Mouse (Mus musculus) intestine, embryonic 14.5 days (tissue): ENCODE data around the gene Kcnc2. TPM values are rescaled to one million over a fixed set of nuclear protein-coding genes. Genes with fewer than 3 reads are reported as not detected.

Experiments
- ATAC-seq: fragments of 200-750 bp; cut with Nextera tagmentation; replicated peaks from 2 replicates; pipeline ENCODE4 v1.8.0; 2017; ENCODE audit warnings: low read depth, moderate number of reproducible peaks, moderate TSS enrichment, moderate library complexity; ENCODE audit not compliant: low FRiP score, low TSS enrichment
- DNase-seq: peaks from one replicate; pipeline ENCODE4 v3.0.0-alpha.2; 2018; ENCODE audit warnings: low spot score
- H3K27ac ChIP-seq: fragments of 300-500 bp; sonication (generic); 2 replicates; pipeline ENCODE4 v1.5.1; 2014; ENCODE audit warnings: low read depth, mild to moderate bottlenecking, control low read depth
- H3K27me3 ChIP-seq: fragments of 300-500 bp; sonication (generic); replicated peaks from 2 replicates; pipeline ENCODE4 v1.6.1; 2014; ENCODE audit warnings: low read length, control low read depth; ENCODE audit not compliant: control insufficient read depth, insufficient read depth
- H3K36me3 ChIP-seq: fragments of 300-500 bp; sonication (generic); 2 replicates; pipeline ENCODE4 v1.6.1; 2014; ENCODE audit warnings: low read length, control low read depth; ENCODE audit not compliant: control insufficient read depth, insufficient read depth
- H3K4me1 ChIP-seq: fragments of 300-500 bp; sonication (generic); replicated peaks from 2 replicates; pipeline ENCODE4 v1.6.1; 2014; ENCODE audit warnings: low read length, control low read depth, mixed read lengths; ENCODE audit not compliant: control insufficient read depth, insufficient read depth
- H3K4me2 ChIP-seq: fragments of 300-500 bp; sonication (generic); 2 replicates; pipeline ENCODE4 v1.6.1; 2014; ENCODE audit warnings: low read length
- H3K4me3 ChIP-seq: fragments of 300-500 bp; sonication (generic); 2 replicates; pipeline ENCODE4 v1.5.1; 2014; ENCODE audit warnings: low read depth, low read length, control low read depth, mixed read lengths
- H3K9ac ChIP-seq: fragments of 300-500 bp; sonication (generic); 2 replicates; pipeline ENCODE4 v1.6.1; 2014; ENCODE audit warnings: mild to moderate bottlenecking, low read length
- H3K9me3 ChIP-seq: fragments of 300-500 bp; sonication (generic); 2 replicates; pipeline ENCODE4 v1.6.1; 2016; ENCODE audit warnings: low read length, control low read depth; ENCODE audit not compliant: control insufficient read depth
- WGBS: fragments of 180-500 bp; shearing (Covaris S2); extraction: QIAGEN DNeasy Blood & Tissue Kit; methylation state at CpG from one replicate; pipeline ENCODE4 v1.1.7; 2014; 5-methylcytosine and 5-hydroxymethylcytosine counted together
- polyA plus RNA-seq: library from polyadenylated mRNA; unstranded; fragments of >200 nt; fragmentation: Nextera tagmentation; extraction: Ambion mirVana; gene quantifications from 2 replicates; pipeline ENCODE4 v1.2.1, GENCODE M21; 2014

Gene Kcnc2
- polyA plus RNA-seq, 1 experiment from 2014 or later: 0.89 TPM

GRCm38 (mm10) chr10:112484387-112485105 lies 213.6 kb downstream of the Kcnc2 start:
- Histone ChIP-seq H3K9me3 (no peaks in the 10 kb centered on the region), H3K27me3 (no peaks in the 10 kb centered on the region), H3K36me3 (no peaks in the 10 kb centered on the region), H3K9ac (no peak overlapping the region), H3K4me2 (no peak overlapping the region), H3K27ac (no peak overlapping the region), H3K4me3 (no peak overlapping the region), H3K4me1 (no peaks in the 10 kb centered on the region)
- 74% methylated on average over 11 of the region's 11 CpGs for WGBS
- ATAC-seq (no peak), DNase-seq (no peak)

GRCm38 (mm10) chr10:112485819-112486218 lies 214.9 kb downstream of the Kcnc2 start:
- Histone ChIP-seq H3K9ac (no peak overlapping the region), H3K4me2 (no peak overlapping the region), H3K27me3 (no peaks in the 10 kb centered on the region), H3K4me1 (no peaks in the 10 kb centered on the region), H3K4me3 (no peak overlapping the region), H3K36me3 (no peaks in the 10 kb centered on the region), H3K9me3 (no peaks in the 10 kb centered on the region), H3K27ac (no peak overlapping the region)
- no peak for DNase-seq
- no peak for ATAC-seq

- Histone ChIP-seq H3K27ac (no peak overlapping the region), H3K4me3 (no peak overlapping the region), H3K9me3 (no peaks in the 10 kb centered on the region), H3K27me3 (no peaks in the 10 kb centered on the region), H3K4me2 (no peak overlapping the region), H3K9ac (no peak overlapping the region), H3K36me3 (no peaks in the 10 kb centered on the region), H3K4me1 (no peaks in the 10 kb centered on the region)
- ATAC-seq: no peak
- no peak for DNase-seq
- WGBS: 78% methylated on average over 4 of the region's 4 CpGs
Observed at GRCm38 (mm10) chr10:112488751-112489150, 217.8 kb downstream of the Kcnc2 start.

Other genes with a start within 250 kb of the Kcnc2 start
- gene Glipr1l1, start 210.9 kb upstream of the Kcnc2 start, polyA plus RNA-seq: not detected in 2 replicates
- not detected in 2 replicates for gene Glipr1l2, start 187.8 kb upstream of the Kcnc2 start, polyA plus RNA-seq
- gene Glipr1l3, start 110.8 kb upstream of the Kcnc2 start, polyA plus RNA-seq: not detected in 2 replicates
- gene Caps2, start 107.5 kb upstream of the Kcnc2 start, polyA plus RNA-seq: 0.18 and 0.60 TPM in 2 replicates